Mouse (Mus musculus): ENCODE measurements around the gene Tuba1b. TPM values are rescaled to one million over a fixed set of nuclear protein-coding genes. Genes with fewer than 3 reads are reported as not detected.
"Not testable (repeated sequence)": the region's sequence is repeated elsewhere in the genome, so short reads cannot be mapped to it uniquely, and the experiment has no call there.

The Tuba1b gene
- polyA plus RNA-seq, 1 experiment from 2014 or later, result 1,504 TPM

DNA sequence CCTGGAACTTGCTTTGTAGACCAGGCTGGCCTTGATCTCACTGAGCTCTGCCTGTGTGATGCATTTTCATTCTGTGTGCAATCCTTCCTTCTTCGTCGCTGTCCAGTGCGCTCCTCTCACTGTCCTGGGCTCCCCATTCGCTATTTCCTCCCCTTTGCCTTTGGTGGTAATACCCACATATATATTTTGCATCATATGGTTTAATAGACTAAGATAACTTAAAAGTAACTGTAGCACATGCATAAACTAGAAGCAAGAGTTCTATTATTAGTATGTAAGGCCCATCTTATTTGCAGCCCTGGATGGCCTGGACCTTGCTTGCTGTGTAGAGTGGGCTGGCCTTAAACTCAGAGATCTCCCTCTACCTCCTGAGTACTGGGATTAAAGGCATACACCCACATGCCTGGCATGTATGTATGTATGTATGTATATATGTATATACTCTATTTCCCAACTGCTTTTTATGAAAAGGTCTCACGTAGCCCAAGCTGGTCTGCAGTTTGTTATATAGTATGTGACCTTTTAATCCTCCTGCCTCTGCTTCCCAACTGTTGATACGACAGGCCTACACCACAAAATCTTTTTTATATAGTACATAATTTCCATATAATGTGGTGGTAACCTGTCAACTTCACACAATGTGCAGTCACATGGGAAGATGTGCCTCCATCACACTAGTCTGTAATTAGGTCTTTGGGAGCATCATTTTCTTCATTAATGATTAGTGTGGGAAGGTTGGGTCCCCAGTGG is 14.7 kb upstream of the Tuba1b start:
- no peak for ATAC-seq (replicated peaks; ENCODE audit: extremely low read depth, insufficient read depth, low FRiP score)
- no peak overlapping the region for H3K4me2 ChIP-seq (ENCODE audit: low read depth, low read length)
- 0 out of 2 replicates have a peak, but pooled peaks cover 4% of the 10 kb centered on the region for H3K36me3 ChIP-seq (ENCODE audit: control insufficient read depth, insufficient read depth)
- H3K9me3 ChIP-seq (replicated peaks; ENCODE audit: control insufficient read depth, low read length), result no peaks in the 10 kb centered on the region; the same call in 1 of the 2 replicates
- no peak overlapping the region for H3K9ac ChIP-seq (ENCODE audit: low read length)
- H3K27ac ChIP-seq (ENCODE audit: low read length), result no peak overlapping the region
- 79% methylated on average over 6 of the region's 6 CpGs for WGBS
- no peak overlapping the region for H3K4me3 ChIP-seq (ENCODE audit: low read length)
- H3K4me1 ChIP-seq (ENCODE audit: control insufficient read depth, insufficient read depth, low read length), result peaks cover 7% of the 10 kb centered on the region
- H3K27me3 ChIP-seq (ENCODE audit: control insufficient read depth, insufficient read depth, low read length), result no peaks in the 10 kb centered on the region

- Histone ChIP-seq H3K27ac (ENCODE audit: low read length) (no peak overlapping the region), H3K36me3 (ENCODE audit: control insufficient read depth, insufficient read depth) (0 out of 2 replicates have a peak, but pooled peaks cover 4% of the 10 kb centered on the region), H3K9me3 (replicated peaks; ENCODE audit: control insufficient read depth, low read length) (no peaks in the 10 kb centered on the region; the same call in 1 of the 2 replicates), H3K4me3 (ENCODE audit: low read length) (no peak overlapping the region), H3K4me1 (ENCODE audit: control insufficient read depth, insufficient read depth, low read length) (peaks cover 7% of the 10 kb centered on the region), H3K4me2 (ENCODE audit: low read depth, low read length) (no peak overlapping the region), H3K9ac (ENCODE audit: low read length) (no peak overlapping the region), H3K27me3 (ENCODE audit: control insufficient read depth, insufficient read depth, low read length) (no peaks in the 10 kb centered on the region)
- ATAC-seq (replicated peaks; ENCODE audit: extremely low read depth, insufficient read depth, low FRiP score), result no peak
These were observed 14.0 kb upstream of the Tuba1b start for GRCm38 (mm10) chr15:98948382-98948781.

DNA sequence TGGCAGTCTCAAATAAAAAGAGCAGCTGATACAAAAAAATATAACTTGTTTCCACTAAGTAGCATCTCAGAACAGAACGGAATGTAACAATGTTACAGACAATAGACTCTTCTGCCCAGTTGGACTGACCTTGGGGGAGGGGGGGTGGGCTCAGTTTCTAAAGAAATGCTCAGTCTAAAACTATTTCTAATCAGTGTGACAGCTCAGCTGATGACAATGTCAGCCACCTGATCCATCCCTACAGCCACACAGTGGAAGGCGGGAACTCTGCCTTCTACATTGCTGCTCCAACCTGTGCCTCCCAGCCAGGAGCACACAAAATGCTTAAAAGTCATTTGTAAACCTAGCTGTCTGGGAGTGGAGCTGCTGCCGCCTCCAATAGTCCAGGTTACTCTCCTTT is 13.5 kb upstream of the Tuba1b start:
- H3K27ac ChIP-seq (ENCODE audit: low read length), result no peak overlapping the region
- H3K4me1 ChIP-seq (ENCODE audit: control insufficient read depth, insufficient read depth, low read length), result peaks cover 7% of the 10 kb centered on the region
- ATAC-seq (replicated peaks; ENCODE audit: extremely low read depth, insufficient read depth, low FRiP score), result no peak
- 0 out of 2 replicates have a peak, but pooled peaks cover 4% of the 10 kb centered on the region for H3K36me3 ChIP-seq (ENCODE audit: control insufficient read depth, insufficient read depth)
- no peak overlapping the region for H3K4me3 ChIP-seq (ENCODE audit: low read length)
- no peak overlapping the region for H3K9ac ChIP-seq (ENCODE audit: low read length)
- no peaks in the 10 kb centered on the region for H3K27me3 ChIP-seq (ENCODE audit: control insufficient read depth, insufficient read depth, low read length)
- H3K9me3 ChIP-seq (replicated peaks; ENCODE audit: control insufficient read depth, low read length), result no peaks in the 10 kb centered on the region; the same call in 1 of the 2 replicates
- H3K4me2 ChIP-seq (ENCODE audit: low read depth, low read length), result no peak overlapping the region
- 51% methylated on average over 3 of the region's 3 CpGs for WGBS

DNA sequence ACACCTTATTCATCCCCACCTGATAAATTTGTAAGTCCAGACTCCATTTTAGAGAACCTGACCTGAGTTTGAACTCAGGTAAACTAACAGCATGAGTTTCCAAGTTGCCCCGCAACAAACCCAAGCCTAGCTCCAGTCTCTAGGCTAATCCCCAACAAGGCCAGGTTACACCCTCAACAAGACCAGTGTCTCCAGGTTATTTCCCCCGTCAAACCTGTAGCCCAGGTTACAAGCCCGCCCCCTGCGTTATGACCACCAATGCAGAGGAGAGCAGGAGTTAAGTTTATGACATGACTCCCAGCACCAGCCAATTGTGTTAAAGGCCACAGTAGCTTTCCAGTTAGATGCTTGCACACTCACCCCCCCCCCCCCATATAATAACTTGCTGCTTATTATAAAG is 8.8 kb upstream of the Tuba1b start:
- Histone ChIP-seq H3K36me3 (ENCODE audit: control insufficient read depth, insufficient read depth) (no peaks in the 10 kb centered on the region), H3K4me3 (ENCODE audit: low read length) (no peak overlapping the region), H3K4me2 (ENCODE audit: low read depth, low read length) (no peak overlapping the region), H3K27ac (ENCODE audit: low read length) (no peak overlapping the region), H3K9me3 (replicated peaks; ENCODE audit: control insufficient read depth, low read length) (no peaks in the 10 kb centered on the region; the same call in 1 of the 2 replicates), H3K9ac (ENCODE audit: low read length) (no peak overlapping the region), H3K27me3 (ENCODE audit: control insufficient read depth, insufficient read depth, low read length) (no peaks in the 10 kb centered on the region), H3K4me1 (ENCODE audit: control insufficient read depth, insufficient read depth, low read length) (no peaks in the 10 kb centered on the region)
- no peak for ATAC-seq (replicated peaks; ENCODE audit: extremely low read depth, insufficient read depth, low FRiP score)
- 80% methylated on average over 4 of the region's 4 CpGs for WGBS

DNA sequence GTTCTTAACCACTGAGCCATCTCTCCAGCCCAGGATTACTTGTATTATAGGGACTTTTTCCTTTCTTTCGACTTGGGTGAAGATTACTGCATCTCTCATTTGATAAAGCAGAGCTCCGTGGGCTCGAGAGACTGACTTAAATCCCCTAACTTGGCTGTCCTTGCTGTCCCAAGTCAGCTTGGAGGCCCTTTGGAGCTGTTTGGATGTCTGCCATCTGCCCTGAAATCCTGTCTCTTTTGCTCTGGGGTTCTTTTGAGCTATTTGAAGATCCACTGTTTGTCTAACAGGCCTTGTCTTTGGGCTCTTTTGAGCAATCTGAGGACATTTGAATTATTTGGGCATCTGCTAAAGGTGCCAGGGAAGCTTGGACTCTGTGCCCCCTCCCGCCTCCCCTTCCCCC is 7.7 kb upstream of the Tuba1b start:
- Histone ChIP-seq H3K36me3 (ENCODE audit: control insufficient read depth, insufficient read depth) (no peaks in the 10 kb centered on the region), H3K4me1 (ENCODE audit: control insufficient read depth, insufficient read depth, low read length) (no peaks in the 10 kb centered on the region), H3K27me3 (ENCODE audit: control insufficient read depth, insufficient read depth, low read length) (no peaks in the 10 kb centered on the region), H3K9me3 (replicated peaks; ENCODE audit: control insufficient read depth, low read length) (no peaks in the 10 kb centered on the region; the same call in 1 of the 2 replicates), H3K27ac (ENCODE audit: low read length) (no peak overlapping the region), H3K4me2 (ENCODE audit: low read depth, low read length) (no peak overlapping the region), H3K9ac (ENCODE audit: low read length) (no peak overlapping the region), H3K4me3 (ENCODE audit: low read length) (no peak overlapping the region)
- ATAC-seq (replicated peaks; ENCODE audit: extremely low read depth, insufficient read depth, low FRiP score), result no peak
- 61% methylated on average over 4 of the region's 4 CpGs for WGBS

GRCm38 (mm10) chr15:98941539-98941938 is 7.2 kb upstream of the Tuba1b start:
- Histone ChIP-seq H3K27ac (ENCODE audit: low read length) (no peak overlapping the region), H3K4me3 (ENCODE audit: low read length) (no peak overlapping the region), H3K4me2 (ENCODE audit: low read depth, low read length) (no peak overlapping the region), H3K36me3 (ENCODE audit: control insufficient read depth, insufficient read depth) (no peaks in the 10 kb centered on the region), H3K9ac (ENCODE audit: low read length) (no peak overlapping the region), H3K4me1 (ENCODE audit: control insufficient read depth, insufficient read depth, low read length) (no peaks in the 10 kb centered on the region), H3K27me3 (ENCODE audit: control insufficient read depth, insufficient read depth, low read length) (no peaks in the 10 kb centered on the region), H3K9me3 (replicated peaks; ENCODE audit: control insufficient read depth, low read length) (no peaks in the 10 kb centered on the region; the same call in 1 of the 2 replicates)
- WGBS, result 69% methylated on average over 2 of the region's 2 CpGs
- ATAC-seq (replicated peaks; ENCODE audit: extremely low read depth, insufficient read depth, low FRiP score), result no peak

GRCm38 (mm10) chr15:98940816-98941215 is 6.5 kb upstream of the Tuba1b start:
- Histone ChIP-seq H3K27me3 (ENCODE audit: control insufficient read depth, insufficient read depth, low read length) (no peaks in the 10 kb centered on the region), H3K9me3 (replicated peaks; ENCODE audit: control insufficient read depth, low read length) (no peaks in the 10 kb centered on the region; the same call in 1 of the 2 replicates), H3K4me2 (ENCODE audit: low read depth, low read length) (no peak overlapping the region), H3K4me1 (ENCODE audit: control insufficient read depth, insufficient read depth, low read length) (peaks cover 2% of the 10 kb centered on the region), H3K4me3 (ENCODE audit: low read length) (no peak overlapping the region), H3K36me3 (ENCODE audit: control insufficient read depth, insufficient read depth) (no peaks in the 10 kb centered on the region), H3K27ac (ENCODE audit: low read length) (no peak overlapping the region), H3K9ac (ENCODE audit: low read length) (no peak overlapping the region)
- ATAC-seq (replicated peaks; ENCODE audit: extremely low read depth, insufficient read depth, low FRiP score), result no peak
- WGBS, result 78% methylated on average over 10 of the region's 10 CpGs

DNA sequence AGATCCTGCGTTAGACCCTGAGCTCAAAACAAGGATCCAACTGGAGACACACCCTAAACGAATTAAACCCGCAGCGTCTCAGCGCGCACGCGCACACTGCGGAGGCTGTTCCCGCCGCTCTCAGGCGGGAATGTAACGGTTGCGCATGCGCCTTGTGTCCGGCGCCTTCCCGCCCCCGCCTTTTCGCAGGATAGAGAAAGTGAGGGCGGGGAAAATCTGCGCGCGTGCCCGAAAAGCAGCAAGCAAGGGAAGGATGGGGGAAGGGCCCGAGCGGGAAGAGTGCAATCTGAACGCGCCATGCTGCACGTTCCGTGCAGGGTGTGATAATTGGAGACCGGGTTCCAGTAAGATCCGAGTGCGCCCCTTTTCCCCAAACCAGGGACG is 540 bp downstream of the Tuba1b start:
- peak; percentile 78 for ATAC-seq (replicated peaks; ENCODE audit: extremely low read depth, insufficient read depth, low FRiP score)
- H3K4me3 ChIP-seq (ENCODE audit: low read length), result peak overlapping the region; percentile 87
- peak overlapping the region; percentile 99 for H3K27ac ChIP-seq (ENCODE audit: low read length)
- no peaks in the 10 kb centered on the region for H3K9me3 ChIP-seq (replicated peaks; ENCODE audit: control insufficient read depth, low read length)
- WGBS, result under 1% methylated on average over 35 of the region's 35 CpGs
- H3K4me2 ChIP-seq (ENCODE audit: low read depth, low read length), result peak overlapping the region; percentile 94
- peak overlapping the region; percentile 97 for H3K9ac ChIP-seq (ENCODE audit: low read length)
- peaks cover 18% of the 10 kb centered on the region for H3K4me1 ChIP-seq (ENCODE audit: control insufficient read depth, insufficient read depth, low read length)
- peaks cover 9% of the 10 kb centered on the region for H3K36me3 ChIP-seq (ENCODE audit: control insufficient read depth, insufficient read depth)
- H3K27me3 ChIP-seq (ENCODE audit: control insufficient read depth, insufficient read depth, low read length), result no peaks in the 10 kb centered on the region

- 0 out of 2 replicates have a peak, but pooled peaks have one; percentile 12 for ATAC-seq (replicated peaks; ENCODE audit: extremely low read depth, insufficient read depth, low FRiP score)
- Histone ChIP-seq H3K27ac (ENCODE audit: low read length) (peak overlapping the region; percentile 99), H3K4me2 (ENCODE audit: low read depth, low read length) (peak overlapping the region; percentile 94), H3K4me1 (ENCODE audit: control insufficient read depth, insufficient read depth, low read length) (peaks cover 20% of the 10 kb centered on the region), H3K9ac (ENCODE audit: low read length) (peak overlapping the region; percentile 97), H3K4me3 (ENCODE audit: low read length) (peak overlapping the region; percentile 87)
- H3K36me3 ChIP-seq (ENCODE audit: control insufficient read depth, insufficient read depth); H3K9me3 ChIP-seq (replicated peaks; ENCODE audit: control insufficient read depth, low read length); H3K27me3 ChIP-seq (ENCODE audit: control insufficient read depth, insufficient read depth, low read length): not testable (repeated sequence)
- WGBS, result 5% methylated on average over 8 of the region's 9 CpGs
These were observed 1.2 kb downstream of the Tuba1b start for GRCm38 (mm10) chr15:98933004-98933671.

Data from heart, embryonic 16.5 days (tissue).